Mouse (Mus musculus): Measurements from ENCODE around the gene Ccsap. TPM values are rescaled to one million over a fixed set of nuclear protein-coding genes. Genes with fewer than 3 reads are reported as not detected.
"Not testable (repeated sequence)": the region's sequence is repeated elsewhere in the genome, so short reads cannot be mapped to it uniquely, and the experiment has no call there.

Gene Ccsap
- polyA plus RNA-seq, 1 experiment from 2014 or later: 4.8 TPM

- peaks cover 7% of the 10 kb centered on the region for H3K36me3 ChIP-seq (ENCODE audit: control insufficient read depth, insufficient read depth, low read length)
- H3K27me3 ChIP-seq (replicated peaks; ENCODE audit: control insufficient read depth, insufficient read depth, low read length): no peaks in the 10 kb centered on the region
- H3K9me3 ChIP-seq (ENCODE audit: control insufficient read depth, low read length): no peaks in the 10 kb centered on the region
- no peak overlapping the region for H3K4me3 ChIP-seq (ENCODE audit: low read length)
- H3K4me1 ChIP-seq (ENCODE audit: control insufficient read depth, insufficient read depth, low read depth, low read length): no peaks in the 10 kb centered on the region
- no peak overlapping the region for H3K27ac ChIP-seq (ENCODE audit: low read depth, low read length)
- no peak for ATAC-seq
- WGBS: 92% methylated on average over 19 of the region's 19 CpGs
- no peak overlapping the region for H3K4me2 ChIP-seq (ENCODE audit: low read length)
- H3K9ac ChIP-seq (ENCODE audit: low read depth, low read length): no peak overlapping the region
Observed at GRCm38 (mm10) chr8:123819683-123820610, 40.1 kb downstream of the Ccsap start.

GRCm38 (mm10) chr8:123817747-123818146 is 42.3 kb downstream of the Ccsap start:
- Histone ChIP-seq H3K36me3 (ENCODE audit: control insufficient read depth, insufficient read depth, low read length) (peaks cover 3% of the 10 kb centered on the region; the same call in 1 of the 2 replicates), H3K9me3 (ENCODE audit: control insufficient read depth, low read length) (no peaks in the 10 kb centered on the region), H3K27ac (ENCODE audit: low read depth, low read length) (no peak overlapping the region), H3K4me3 (ENCODE audit: low read length) (no peak overlapping the region), H3K9ac (ENCODE audit: low read depth, low read length) (no peak overlapping the region), H3K27me3 (replicated peaks; ENCODE audit: control insufficient read depth, insufficient read depth, low read length) (no peaks in the 10 kb centered on the region), H3K4me2 (ENCODE audit: low read length) (no peak overlapping the region), H3K4me1 (ENCODE audit: control insufficient read depth, insufficient read depth, low read depth, low read length) (no peaks in the 10 kb centered on the region)
- no peak for ATAC-seq
- 92% methylated on average over 11 of the region's 11 CpGs for WGBS

- WGBS: 81% methylated on average over 8 of the region's 8 CpGs
Observed at GRCm38 (mm10) chr8:123816939-123817338, 43.1 kb downstream of the Ccsap start.

GRCm38 (mm10) chr8:123815325-123815724 is 44.7 kb downstream of the Ccsap start:
- no peak overlapping the region for H3K9ac ChIP-seq (ENCODE audit: low read depth, low read length)
- H3K4me3 ChIP-seq (ENCODE audit: low read length): no peak overlapping the region
- H3K4me1 ChIP-seq (ENCODE audit: control insufficient read depth, insufficient read depth, low read depth, low read length): no peaks in the 10 kb centered on the region
- no peak overlapping the region for H3K4me2 ChIP-seq (ENCODE audit: low read length)
- H3K27ac ChIP-seq (ENCODE audit: low read depth, low read length): no peak overlapping the region
- ATAC-seq: no peak
- peaks cover 3% of the 10 kb centered on the region; the same call in 1 of the 2 replicates for H3K36me3 ChIP-seq (ENCODE audit: control insufficient read depth, insufficient read depth, low read length)
- H3K27me3 ChIP-seq (replicated peaks; ENCODE audit: control insufficient read depth, insufficient read depth, low read length): no peaks in the 10 kb centered on the region
- no peaks in the 10 kb centered on the region for H3K9me3 ChIP-seq (ENCODE audit: control insufficient read depth, low read length)
- 87% methylated on average over 11 of the region's 11 CpGs for WGBS

More at GRCm38 (mm10) chr8:123816939-123817338, 43.1 kb downstream of the Ccsap start:
- no peaks in the 10 kb centered on the region for H3K9me3 ChIP-seq (ENCODE audit: control insufficient read depth, low read length)
- H3K4me3 ChIP-seq (ENCODE audit: low read length): no peak overlapping the region
- H3K4me1 ChIP-seq (ENCODE audit: control insufficient read depth, insufficient read depth, low read depth, low read length): no peaks in the 10 kb centered on the region
- peaks cover 3% of the 10 kb centered on the region; the same call in 1 of the 2 replicates for H3K36me3 ChIP-seq (ENCODE audit: control insufficient read depth, insufficient read depth, low read length)
- H3K9ac ChIP-seq (ENCODE audit: low read depth, low read length): no peak overlapping the region
- no peak overlapping the region for H3K4me2 ChIP-seq (ENCODE audit: low read length)
- no peak for ATAC-seq
- H3K27ac ChIP-seq (ENCODE audit: low read depth, low read length): no peak overlapping the region
- no peaks in the 10 kb centered on the region for H3K27me3 ChIP-seq (replicated peaks; ENCODE audit: control insufficient read depth, insufficient read depth, low read length)

- ATAC-seq: no peak
- no peak overlapping the region for H3K9ac ChIP-seq (ENCODE audit: low read depth, low read length)
Observed at GRCm38 (mm10) chr8:123813892-123814266, 46.1 kb downstream of the Ccsap start.

GRCm38 (mm10) chr8:123813173-123813891 is 46.7 kb downstream of the Ccsap start:
- peaks cover 3% of the 10 kb centered on the region; the same call in 1 of the 2 replicates for H3K36me3 ChIP-seq (ENCODE audit: control insufficient read depth, insufficient read depth, low read length)
- WGBS: 78% methylated on average over 16 of the region's 16 CpGs
- no peak overlapping the region for H3K27ac ChIP-seq (ENCODE audit: low read depth, low read length)
- H3K27me3 ChIP-seq (replicated peaks; ENCODE audit: control insufficient read depth, insufficient read depth, low read length): no peaks in the 10 kb centered on the region
- no peaks in the 10 kb centered on the region for H3K4me1 ChIP-seq (ENCODE audit: control insufficient read depth, insufficient read depth, low read depth, low read length)
- no peak overlapping the region for H3K9ac ChIP-seq (ENCODE audit: low read depth, low read length)
- ATAC-seq: no peak
- no peak overlapping the region for H3K4me2 ChIP-seq (ENCODE audit: low read length)
- no peak overlapping the region for H3K4me3 ChIP-seq (ENCODE audit: low read length)
- no peaks in the 10 kb centered on the region for H3K9me3 ChIP-seq (ENCODE audit: control insufficient read depth, low read length)

More at GRCm38 (mm10) chr8:123813892-123814266, 46.1 kb downstream of the Ccsap start:
- 75% methylated on average over 4 of the region's 4 CpGs for WGBS
- H3K27me3 ChIP-seq (replicated peaks; ENCODE audit: control insufficient read depth, insufficient read depth, low read length): no peaks in the 10 kb centered on the region
- no peaks in the 10 kb centered on the region for H3K9me3 ChIP-seq (ENCODE audit: control insufficient read depth, low read length)
- no peak overlapping the region for H3K4me2 ChIP-seq (ENCODE audit: low read length)
- peaks cover 3% of the 10 kb centered on the region; the same call in 1 of the 2 replicates for H3K36me3 ChIP-seq (ENCODE audit: control insufficient read depth, insufficient read depth, low read length)
- no peak overlapping the region for H3K4me3 ChIP-seq (ENCODE audit: low read length)
- no peaks in the 10 kb centered on the region for H3K4me1 ChIP-seq (ENCODE audit: control insufficient read depth, insufficient read depth, low read depth, low read length)
- no peak overlapping the region for H3K27ac ChIP-seq (ENCODE audit: low read depth, low read length)

- no peak for ATAC-seq
- H3K9me3 ChIP-seq (ENCODE audit: control insufficient read depth, low read length): no peaks in the 10 kb centered on the region
- H3K36me3 ChIP-seq (ENCODE audit: control insufficient read depth, insufficient read depth, low read length): peaks cover 3% of the 10 kb centered on the region; the same call in 1 of the 2 replicates
- no peak overlapping the region for H3K4me3 ChIP-seq (ENCODE audit: low read length)
- H3K9ac ChIP-seq (ENCODE audit: low read depth, low read length): no peak overlapping the region
- WGBS: 87% methylated on average over 5 of the region's 5 CpGs
- no peak overlapping the region for H3K27ac ChIP-seq (ENCODE audit: low read depth, low read length)
- H3K4me2 ChIP-seq (ENCODE audit: low read length): no peak overlapping the region
- H3K27me3 ChIP-seq (replicated peaks; ENCODE audit: control insufficient read depth, insufficient read depth, low read length): no peaks in the 10 kb centered on the region
- peaks cover 11% of the 10 kb centered on the region for H3K4me1 ChIP-seq (ENCODE audit: control insufficient read depth, insufficient read depth, low read depth, low read length)
Observed at GRCm38 (mm10) chr8:123812227-123812626, 47.8 kb downstream of the Ccsap start.

GRCm38 (mm10) chr8:123809342-123809741 is 50.7 kb downstream of the Ccsap start:
- not testable (repeated sequence) for H3K9ac ChIP-seq (ENCODE audit: low read depth, low read length); H3K4me3 ChIP-seq (ENCODE audit: low read length); H3K27me3 ChIP-seq (replicated peaks; ENCODE audit: control insufficient read depth, insufficient read depth, low read length); H3K9me3 ChIP-seq (ENCODE audit: control insufficient read depth, low read length); H3K27ac ChIP-seq (ENCODE audit: low read depth, low read length); H3K36me3 ChIP-seq (ENCODE audit: control insufficient read depth, insufficient read depth, low read length); H3K4me2 ChIP-seq (ENCODE audit: low read length); ATAC-seq
- 87% methylated on average over 4 of the region's 4 CpGs for WGBS
- H3K4me1 ChIP-seq (ENCODE audit: control insufficient read depth, insufficient read depth, low read depth, low read length): peaks cover 19% of the 10 kb centered on the region

- 85% methylated on average over 7 of the region's 7 CpGs for WGBS
- H3K36me3 ChIP-seq (ENCODE audit: control insufficient read depth, insufficient read depth, low read length): no peaks in the 10 kb centered on the region
- H3K27me3 ChIP-seq (replicated peaks; ENCODE audit: control insufficient read depth, insufficient read depth, low read length): no peaks in the 10 kb centered on the region
- no peaks in the 10 kb centered on the region for H3K9me3 ChIP-seq (ENCODE audit: control insufficient read depth, low read length)
- H3K4me1 ChIP-seq (ENCODE audit: control insufficient read depth, insufficient read depth, low read depth, low read length): peaks cover 19% of the 10 kb centered on the region
- no peak overlapping the region for H3K27ac ChIP-seq (ENCODE audit: low read depth, low read length)
- no peak for ATAC-seq
- no peak overlapping the region for H3K4me3 ChIP-seq (ENCODE audit: low read length)
- no peak overlapping the region for H3K9ac ChIP-seq (ENCODE audit: low read depth, low read length)
- no peak overlapping the region for H3K4me2 ChIP-seq (ENCODE audit: low read length)
Observed at GRCm38 (mm10) chr8:123808671-123809070, 51.3 kb downstream of the Ccsap start.
